Mouse (Mus musculus) olfactory bulb, adult 2 months (tissue): ENCODE data around the gene Kcna6.

ENCODE experiments used
- CTCF ChIP-seq: fragments of 200-500 bp; IDR thresholded peaks from 2 replicates; pipeline ENCODE4 v1.5.1; 2012; ENCODE audit warnings: low read depth, mild to moderate bottlenecking, low read length, moderate library complexity; ENCODE audit not compliant: insufficient read depth
- POLR2A ChIP-seq: fragments of 200-500 bp; IDR thresholded peaks from 2 replicates; pipeline ENCODE4 v1.6.1; 2012; ENCODE audit warnings: mild to moderate bottlenecking, low read depth, low read length, moderate library complexity; ENCODE audit not compliant: insufficient read depth

- TF ChIP-seq POLR2A: no peak
- no peak for TF ChIP-seq CTCF
Measured at GRCm38 (mm10) chr6:126728803-126729202, 11.7 kb downstream of the Kcna6 start.
